Mouse (Mus musculus) liver, embryonic 12.5 days (tissue): ENCODE data around the gene Polr3b. TPM values are rescaled to one million over a fixed set of nuclear protein-coding genes. Genes with fewer than 3 reads are reported as not detected.
A peak's percentile ranks its signal among the peaks of the same experiment; 100 is the strongest.

ENCODE experiments used
- ATAC-seq: fragments of 200-750 bp; cut with Nextera tagmentation; 2 replicates; pipeline ENCODE4 v1.8.0; 2017; ENCODE audit warnings: moderate number of reproducible peaks, mild to moderate bottlenecking, moderate library complexity
- H3K27ac ChIP-seq: fragments of 300-500 bp; sonication (generic); 2 replicates; pipeline ENCODE4 v1.5.1; 2016; ENCODE audit warnings: mild to moderate bottlenecking
- H3K27me3 ChIP-seq: fragments of 300-500 bp; sonication (generic); replicated peaks from 2 replicates; pipeline ENCODE4 v1.6.1; 2016; ENCODE audit warnings: mild to moderate bottlenecking, moderate library complexity
- H3K36me3 ChIP-seq: fragments of 300-500 bp; sonication (generic); 2 replicates; pipeline ENCODE4 v1.6.1; 2016; ENCODE audit warnings: mild to moderate bottlenecking, moderate library complexity
- H3K4me1 ChIP-seq: fragments of 300-500 bp; sonication (generic); 2 replicates; pipeline ENCODE4 v1.6.1; 2016
- H3K4me2 ChIP-seq: fragments of 300-500 bp; sonication (generic); 2 replicates; pipeline ENCODE4 v1.6.1; 2016; ENCODE audit warnings: mild to moderate bottlenecking, moderate library complexity
- H3K4me3 ChIP-seq: fragments of 300-500 bp; sonication (generic); 2 replicates; pipeline ENCODE4 v1.5.1; 2016; ENCODE audit warnings: mild to moderate bottlenecking, moderate library complexity
- H3K9ac ChIP-seq: fragments of 300-500 bp; sonication (generic); 2 replicates; pipeline ENCODE4 v1.6.1; 2016; ENCODE audit warnings: mild to moderate bottlenecking, moderate library complexity
- H3K9me3 ChIP-seq: fragments of 300-500 bp; sonication (generic); replicated peaks from 2 replicates; pipeline ENCODE4 v1.6.1; 2016; ENCODE audit warnings: mild to moderate bottlenecking, moderate library complexity
- WGBS: fragments of 180-500 bp; shearing (Covaris S2); methylation state at CpG from one replicate; pipeline ENCODE4 v1.1.7; 2016; ENCODE audit not compliant: insufficient replicate concordance; 5-methylcytosine and 5-hydroxymethylcytosine counted together
- polyA plus RNA-seq: library from polyadenylated mRNA; unstranded; fragments of >200 nt; fragmentation: Nextera tagmentation; extraction: Ambion mirVana; gene quantifications from 2 replicates; pipeline ENCODE4 v1.2.1, GENCODE M21; 2016

The Polr3b gene
- polyA plus RNA-seq, 1 experiment from 2014 or later: 9.9 TPM

DNA sequence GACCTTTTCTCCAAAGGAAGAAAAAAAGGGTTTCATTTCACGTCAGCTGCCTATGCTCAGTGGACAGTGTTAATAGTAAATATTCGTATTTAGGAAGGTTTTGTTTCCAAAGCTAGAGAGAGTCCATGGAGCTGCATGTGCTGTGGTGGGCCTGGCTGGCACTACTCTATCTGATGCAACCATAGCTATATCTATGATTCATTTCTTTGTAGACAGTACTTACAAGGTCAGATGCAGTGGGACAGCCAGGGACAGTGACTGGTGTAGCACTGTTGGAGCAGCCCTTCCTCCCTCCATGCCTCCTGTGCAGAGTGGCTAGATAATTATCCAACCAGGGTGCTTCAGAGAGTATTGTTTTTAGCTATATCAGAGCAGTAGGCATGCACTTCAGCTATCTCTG is 9.8 kb upstream of the Polr3b start:
- H3K9me3 ChIP-seq: no peaks in the 10 kb centered on the region
- no peak overlapping the region for H3K4me3 ChIP-seq
- no peaks in the 10 kb centered on the region for H3K36me3 ChIP-seq
- H3K27ac ChIP-seq: no peak overlapping the region
- H3K27me3 ChIP-seq: no peaks in the 10 kb centered on the region
- no peak overlapping the region for H3K9ac ChIP-seq
- H3K4me1 ChIP-seq: peaks cover 19% of the 10 kb centered on the region
- 63% methylated on average over 2 of the region's 2 CpGs for WGBS
- no peak for ATAC-seq
- H3K4me2 ChIP-seq: no peak overlapping the region

DNA sequence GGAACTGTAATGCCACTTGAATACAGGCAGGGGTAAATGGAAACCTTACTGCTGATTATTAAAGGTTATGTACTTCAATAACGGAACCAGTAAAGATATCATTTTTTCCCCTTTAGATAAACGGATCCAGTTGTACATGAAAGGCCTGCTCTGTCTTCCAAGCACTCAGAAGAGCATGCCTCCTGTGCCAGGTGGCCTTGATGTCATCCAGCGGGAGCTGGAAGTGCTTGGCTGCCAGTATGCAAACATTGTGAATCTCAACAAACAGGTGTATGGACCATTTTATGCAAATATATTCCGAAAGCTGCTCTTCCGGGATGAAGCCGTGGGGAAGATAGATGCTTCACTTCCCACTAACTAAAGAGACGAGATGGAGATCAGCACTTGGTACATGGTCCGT is 8.7 kb upstream of the Polr3b start:
- no peaks in the 10 kb centered on the region for H3K9me3 ChIP-seq
- WGBS: 72% methylated on average over 8 of the region's 8 CpGs

DNA sequence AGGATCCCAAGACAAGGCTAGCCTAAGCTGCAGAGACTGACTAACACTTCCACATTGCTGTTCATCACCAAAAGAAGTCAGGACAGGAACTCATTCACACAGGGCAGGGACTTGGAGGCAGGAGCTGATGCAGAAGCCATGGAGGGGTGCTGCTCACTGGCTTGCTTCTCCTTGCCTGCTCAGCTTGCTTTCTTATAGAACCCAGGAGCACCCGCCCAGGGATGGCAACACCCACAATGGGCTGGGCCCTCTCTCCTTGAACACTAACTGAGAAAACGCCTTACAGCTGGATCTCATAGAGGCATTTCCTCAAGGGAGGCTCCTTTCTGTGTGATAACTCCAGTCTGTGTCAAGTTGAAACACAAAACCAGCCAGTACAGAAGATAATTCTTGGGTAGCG is 7.0 kb upstream of the Polr3b start:
- no peak for ATAC-seq
- Histone ChIP-seq H3K36me3 (no peaks in the 10 kb centered on the region), H3K9ac (no peak overlapping the region), H3K4me2 (no peak overlapping the region), H3K4me1 (peaks cover 19% of the 10 kb centered on the region), H3K4me3 (no peak overlapping the region), H3K27me3 (no peaks in the 10 kb centered on the region), H3K9me3 (no peaks in the 10 kb centered on the region), H3K27ac (no peak overlapping the region)
- 49% methylated on average over 3 of the region's 3 CpGs for WGBS

More for the DNA sequence above, 8.7 kb upstream of the Polr3b start:
- Histone ChIP-seq H3K4me3 (no peak overlapping the region), H3K4me2 (no peak overlapping the region), H3K4me1 (peaks cover 19% of the 10 kb centered on the region), H3K27ac (no peak overlapping the region), H3K36me3 (no peaks in the 10 kb centered on the region), H3K27me3 (no peaks in the 10 kb centered on the region), H3K9ac (no peak overlapping the region)
- ATAC-seq: no peak

- ATAC-seq: peak; percentile 46; the same call in 1 of the 2 replicates
- H3K9me3 ChIP-seq: no peaks in the 10 kb centered on the region
- H3K4me1 ChIP-seq: no peaks in the 10 kb centered on the region
- H3K27ac ChIP-seq: no peak overlapping the region
- H3K36me3 ChIP-seq: peaks cover 50% of the 10 kb centered on the region
- no peak overlapping the region for H3K4me2 ChIP-seq
- no peaks in the 10 kb centered on the region for H3K27me3 ChIP-seq
- 54% methylated on average over 5 of the region's 5 CpGs for WGBS
- H3K4me3 ChIP-seq: no peak overlapping the region
- H3K9ac ChIP-seq: no peak overlapping the region
Observed at GRCm38 (mm10) chr10:84631182-84631581, 9.1 kb downstream of the Polr3b start.

DNA sequence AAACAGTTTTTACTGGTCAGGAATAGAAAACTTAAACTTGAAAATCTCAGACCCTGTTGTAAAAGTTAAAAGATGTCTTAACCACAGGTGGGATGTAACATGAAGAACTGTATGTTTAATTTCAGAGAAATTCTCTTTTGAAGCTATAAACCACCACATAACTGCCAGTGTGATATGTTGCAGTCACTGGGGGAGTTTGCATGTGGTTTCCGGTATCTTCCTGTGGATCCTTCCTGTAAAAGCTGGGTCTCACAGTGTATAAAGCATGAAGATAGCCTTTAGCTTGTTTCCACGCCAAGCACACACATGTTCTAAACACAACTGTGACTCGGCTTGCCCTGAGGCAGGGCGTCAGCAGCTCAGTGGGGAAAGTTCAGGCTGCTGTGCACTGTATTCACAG is 9.9 kb downstream of the Polr3b start:
- H3K36me3 ChIP-seq: peaks cover 57% of the 10 kb centered on the region
- no peak overlapping the region for H3K9ac ChIP-seq
- no peak overlapping the region for H3K4me2 ChIP-seq
- H3K9me3 ChIP-seq: no peaks in the 10 kb centered on the region
- WGBS: 79% methylated on average over 4 of the region's 4 CpGs
- H3K4me1 ChIP-seq: no peaks in the 10 kb centered on the region
- H3K27me3 ChIP-seq: no peaks in the 10 kb centered on the region
- H3K27ac ChIP-seq: no peak overlapping the region
- no peak overlapping the region for H3K4me3 ChIP-seq
- no peak for ATAC-seq

- Histone ChIP-seq H3K9ac (no peak overlapping the region), H3K4me2 (no peak overlapping the region), H3K4me1 (peaks cover 22% of the 10 kb centered on the region), H3K27ac (no peak overlapping the region), H3K27me3 (no peaks in the 10 kb centered on the region), H3K36me3 (peaks cover 75% of the 10 kb centered on the region), H3K4me3 (no peak overlapping the region), H3K9me3 (no peaks in the 10 kb centered on the region)
- WGBS: 89% methylated on average over 10 of the region's 10 CpGs
- no peak for ATAC-seq
Observed at GRCm38 (mm10) chr10:84636656-84637055, 14.6 kb downstream of the Polr3b start.

DNA sequence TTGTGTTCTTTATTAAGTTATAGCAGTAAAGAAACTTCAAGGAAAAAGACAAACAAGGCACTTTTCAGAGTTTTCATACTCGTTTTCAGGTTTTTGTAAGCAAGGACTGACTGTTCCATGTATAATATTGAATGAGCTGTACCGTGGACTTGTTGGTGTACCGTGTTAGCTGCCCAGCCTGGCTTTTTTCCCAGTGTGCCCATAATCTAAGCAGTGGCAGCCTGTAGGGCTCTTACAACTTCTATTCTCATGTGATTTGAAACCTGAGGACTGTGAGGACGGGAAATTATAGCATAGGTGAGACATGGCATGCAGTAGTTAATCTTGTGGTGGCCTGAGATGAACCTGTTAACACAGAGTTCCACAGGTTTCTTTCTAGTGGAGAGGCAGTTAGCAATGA is 16.3 kb downstream of the Polr3b start:
- Histone ChIP-seq H3K9ac (no peak overlapping the region), H3K27ac (peak overlapping the region; percentile 85; the same call in 1 of the 2 replicates), H3K36me3 (peaks cover 72% of the 10 kb centered on the region)

GRCm38 (mm10) chr10:84639525-84640287 is 17.6 kb downstream of the Polr3b start:
- Histone ChIP-seq H3K4me3 (peak overlapping the region; percentile 2; the same call in 1 of the 2 replicates), H3K36me3 (peaks cover 72% of the 10 kb centered on the region), H3K9me3 (no peaks in the 10 kb centered on the region), H3K4me1 (peaks cover 22% of the 10 kb centered on the region), H3K27me3 (no peaks in the 10 kb centered on the region), H3K9ac (no peak overlapping the region), H3K4me2 (peak overlapping the region; percentile 45), H3K27ac (peak overlapping the region; percentile 85)
- peak; percentile 95 for ATAC-seq
- WGBS: 28% methylated on average over 4 of the region's 4 CpGs

More for the DNA sequence above, 16.3 kb downstream of the Polr3b start:
- Histone ChIP-seq H3K4me2 (no peak overlapping the region), H3K4me3 (no peak overlapping the region), H3K9me3 (no peaks in the 10 kb centered on the region), H3K27me3 (no peaks in the 10 kb centered on the region), H3K4me1 (peaks cover 22% of the 10 kb centered on the region)
- 81% methylated on average over 4 of the region's 4 CpGs for WGBS
- ATAC-seq: no peak

GRCm38 (mm10) chr10:84640861-84641260 is 18.8 kb downstream of the Polr3b start:
- H3K9ac ChIP-seq: no peak overlapping the region
- WGBS: 85% methylated on average over 7 of the region's 7 CpGs
- H3K9me3 ChIP-seq: no peaks in the 10 kb centered on the region
- H3K4me1 ChIP-seq: peaks cover 27% of the 10 kb centered on the region
- H3K27me3 ChIP-seq: no peaks in the 10 kb centered on the region
- ATAC-seq: no peak
- H3K4me2 ChIP-seq: peak overlapping the region; percentile 45
- no peak overlapping the region for H3K4me3 ChIP-seq
- peaks cover 75% of the 10 kb centered on the region for H3K36me3 ChIP-seq
- H3K27ac ChIP-seq: no peak overlapping the region; the same call in 1 of the 2 replicates

- H3K4me3 ChIP-seq: no peak overlapping the region
- no peak overlapping the region for H3K9ac ChIP-seq
- H3K4me2 ChIP-seq: no peak overlapping the region
- H3K27ac ChIP-seq: no peak overlapping the region
- peaks cover 27% of the 10 kb centered on the region for H3K4me1 ChIP-seq
- peaks cover 71% of the 10 kb centered on the region for H3K36me3 ChIP-seq
- WGBS: 73% methylated on average over 2 of the region's 2 CpGs
- no peaks in the 10 kb centered on the region for H3K9me3 ChIP-seq
- ATAC-seq: no peak
- H3K27me3 ChIP-seq: no peaks in the 10 kb centered on the region
Observed at GRCm38 (mm10) chr10:84641576-84641975, 19.5 kb downstream of the Polr3b start.

DNA sequence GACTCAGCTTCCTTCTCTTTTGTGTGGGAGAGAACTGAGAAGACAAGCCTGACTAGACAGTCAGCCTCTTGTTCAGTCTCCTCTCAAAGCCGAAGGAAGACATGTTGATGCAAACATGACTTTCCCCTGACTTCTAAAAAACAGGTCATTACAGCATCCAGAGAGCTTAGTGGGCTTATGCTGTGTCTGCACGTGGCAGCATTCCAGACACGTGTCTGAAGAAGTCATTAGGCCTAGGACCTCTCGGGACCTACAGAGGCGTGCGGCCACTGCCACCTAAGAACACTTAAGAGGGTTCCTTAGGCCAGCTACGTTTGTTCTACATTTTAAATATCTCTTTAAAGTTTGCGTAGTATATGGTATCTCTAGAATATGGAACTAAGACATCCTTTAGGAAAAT is 23.8 kb downstream of the Polr3b start:
- 81% methylated on average over 8 of the region's 8 CpGs for WGBS
- H3K4me1 ChIP-seq: peaks cover 26% of the 10 kb centered on the region
- no peak overlapping the region for H3K9ac ChIP-seq
- no peak overlapping the region for H3K27ac ChIP-seq
- no peak for ATAC-seq
- H3K9me3 ChIP-seq: no peaks in the 10 kb centered on the region
- no peak overlapping the region for H3K4me2 ChIP-seq
- no peaks in the 10 kb centered on the region for H3K27me3 ChIP-seq
- no peak overlapping the region for H3K4me3 ChIP-seq
- peaks cover 70% of the 10 kb centered on the region for H3K36me3 ChIP-seq

DNA sequence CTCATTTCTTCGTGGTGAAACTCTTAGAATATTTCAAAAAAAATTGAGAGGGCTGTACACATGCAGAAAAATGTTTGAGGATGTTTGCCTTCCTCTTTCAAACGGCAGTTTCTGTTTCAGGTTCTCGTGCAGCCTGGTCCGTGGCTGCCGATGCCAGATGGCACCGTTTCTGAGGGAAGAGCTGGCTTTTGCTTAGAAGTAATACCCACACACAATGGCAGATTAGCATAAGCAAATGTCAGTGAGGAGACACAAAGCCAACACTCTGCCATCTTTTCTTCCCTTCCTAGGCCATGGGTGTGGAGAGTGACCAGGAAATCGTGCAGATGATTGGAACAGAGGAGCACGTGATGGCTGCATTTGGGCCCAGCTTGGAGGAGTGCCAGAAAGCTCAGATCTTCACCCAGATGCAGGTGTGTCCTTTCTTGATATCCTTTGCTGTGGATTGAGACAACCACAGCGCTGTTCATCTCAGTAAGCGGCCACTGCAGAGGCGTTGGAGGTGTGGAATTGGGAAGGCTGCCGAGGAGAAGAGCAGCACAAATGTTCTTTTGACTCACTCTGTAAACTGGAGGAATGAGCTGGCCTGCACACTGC is 24.5 kb downstream of the Polr3b start:
- H3K27ac ChIP-seq: peak overlapping the region; percentile 40; the same call in 1 of the 2 replicates

More for the DNA sequence above, 24.5 kb downstream of the Polr3b start:
- no peak for ATAC-seq
- no peaks in the 10 kb centered on the region for H3K27me3 ChIP-seq
- no peaks in the 10 kb centered on the region for H3K9me3 ChIP-seq
- H3K4me3 ChIP-seq: no peak overlapping the region
- no peak overlapping the region for H3K4me2 ChIP-seq
- WGBS: 68% methylated on average over 12 of the region's 12 CpGs
- H3K36me3 ChIP-seq: peaks cover 69% of the 10 kb centered on the region
- H3K9ac ChIP-seq: no peak overlapping the region
- H3K4me1 ChIP-seq: peaks cover 26% of the 10 kb centered on the region
